Mouse (Mus musculus): ENCODE results near the gene Ecd. TPM values are rescaled to one million over a fixed set of nuclear protein-coding genes. Genes with fewer than 3 reads are reported as not detected.

Ecd gene
- total RNA-seq, 1 experiment = 53.5 TPM

GRCm38 (mm10) chr14:20378313-20379061 is 30.6 kb upstream of the Ecd start:
- Histone ChIP-seq H3K36me3 (ENCODE audit: control insufficient read depth, insufficient read depth, low read length, poor library complexity, severe bottlenecking) (peaks cover 3% of the 10 kb centered on the region; the same call in 1 of the 2 replicates), H3K9ac (ENCODE audit: insufficient read depth, low read depth, low read length, poor library complexity, severe bottlenecking) (no peak overlapping the region), H3K4me3 (ENCODE audit: insufficient read depth in 1 of 2, low read depth in 1 of 2, low read length in 2 of 2, poor library complexity in 1 of 2, severe bottlenecking in 1 of 2) (peak overlapping the region in 1 of 2 experiments; percentile 13; a peak in 1 of 4 replicates), H3K9me3 (ENCODE audit: control insufficient read depth, insufficient read depth, low read depth, low read length) (no peaks in the 10 kb centered on the region), H3K27ac (ENCODE audit: insufficient read depth, low read depth, low read length, poor library complexity, severe bottlenecking) (no peak overlapping the region), H3K4me1 (ENCODE audit: control insufficient read depth in 2 of 2, insufficient read depth in 2 of 2, low read length in 2 of 2, poor library complexity in 1 of 2) (0 out of 4 replicates have a peak, but pooled peaks cover 0 to 2% of the 10 kb centered on the region in 2 experiments)
- DNase-seq (ENCODE audit: low read depth, low spot score) = no peak
- in situ Hi-C loops (cut with MboI; ENCODE audit: low sequenced_read_pairs in 2 of 2, unreplicated experiment in 2 of 2) = loop anchor here in 1 of 2 experiments (25.0 kb wide), 1 partner anchor 109 kb away; the partner anchor contains the start of genes Anxa7 and Mss51
- TF ChIP-seq HCFC1 (IDR thresholded peaks at IDR 0.05; ENCODE audit: borderline replicate concordance, insufficient read depth, low read length) (no peak), MAFK (IDR thresholded peaks at IDR 0.05; ENCODE audit: insufficient read depth, low read depth, low read length) (no peak), ZC3H11A (IDR thresholded peaks at IDR 0.05; ENCODE audit: borderline replicate concordance, low read depth, low read length) (no peak), ZNF384 (IDR thresholded peaks at IDR 0.05; ENCODE audit: low read depth, low read length) (no peak), CHD2 (IDR thresholded peaks at IDR 0.05; ENCODE audit: low read depth, low read length) (no peak)

GRCm38 (mm10) chr14:20377112-20377521 is 29.2 kb upstream of the Ecd start:
- Histone ChIP-seq H3K36me3 (ENCODE audit: control insufficient read depth, insufficient read depth, low read length, poor library complexity, severe bottlenecking) (peaks cover 3% of the 10 kb centered on the region; the same call in 1 of the 2 replicates), H3K9ac (ENCODE audit: insufficient read depth, low read depth, low read length, poor library complexity, severe bottlenecking) (no peak overlapping the region), H3K27ac (ENCODE audit: insufficient read depth, low read depth, low read length, poor library complexity, severe bottlenecking) (no peak overlapping the region), H3K4me1 (ENCODE audit: control insufficient read depth in 2 of 2, insufficient read depth in 2 of 2, low read length in 2 of 2, poor library complexity in 1 of 2) (0 out of 4 replicates have a peak, but pooled peaks cover 0 to 2% of the 10 kb centered on the region in 2 experiments), H3K4me3 (ENCODE audit: insufficient read depth in 1 of 2, low read depth in 1 of 2, low read length in 2 of 2, poor library complexity in 1 of 2, severe bottlenecking in 1 of 2) (no peak overlapping the region), H3K9me3 (ENCODE audit: control insufficient read depth, insufficient read depth, low read depth, low read length) (no peaks in the 10 kb centered on the region)
- in situ Hi-C loops (cut with MboI; ENCODE audit: low sequenced_read_pairs in 2 of 2, unreplicated experiment in 2 of 2) = loop anchor here in 1 of 2 experiments (25.0 kb wide), 1 partner anchor 110 kb away; the partner anchor contains the start of genes Anxa7 and Mss51
- DNase-seq (ENCODE audit: low read depth, low spot score) = no peak
- TF ChIP-seq ZC3H11A (IDR thresholded peaks at IDR 0.05; ENCODE audit: borderline replicate concordance, low read depth, low read length) = no peak
- no peak for TF ChIP-seq HCFC1 (IDR thresholded peaks at IDR 0.05; ENCODE audit: borderline replicate concordance, insufficient read depth, low read length)
- TF ChIP-seq ZNF384 (IDR thresholded peaks at IDR 0.05; ENCODE audit: low read depth, low read length) = no peak
- TF ChIP-seq MAFK (IDR thresholded peaks at IDR 0.05; ENCODE audit: insufficient read depth, low read depth, low read length) = no peak
- no peak for TF ChIP-seq CHD2 (IDR thresholded peaks at IDR 0.05; ENCODE audit: low read depth, low read length)

- H3K27ac ChIP-seq (ENCODE audit: insufficient read depth, low read depth, low read length, poor library complexity, severe bottlenecking) = no peak overlapping the region
- H3K4me1 ChIP-seq (ENCODE audit: control insufficient read depth in 2 of 2, insufficient read depth in 2 of 2, low read length in 2 of 2, poor library complexity in 1 of 2) = no peaks in the 10 kb centered on the region
- no peak overlapping the region for H3K9ac ChIP-seq (ENCODE audit: insufficient read depth, low read depth, low read length, poor library complexity, severe bottlenecking)
- no peak for DNase-seq (ENCODE audit: low read depth, low spot score)
- H3K36me3 ChIP-seq (ENCODE audit: control insufficient read depth, insufficient read depth, low read length, poor library complexity, severe bottlenecking) = peaks cover 3% of the 10 kb centered on the region; the same call in 1 of the 2 replicates
- in situ Hi-C loops (cut with MboI; ENCODE audit: low sequenced_read_pairs in 2 of 2, unreplicated experiment in 2 of 2) = no loop called here
- H3K9me3 ChIP-seq (ENCODE audit: control insufficient read depth, insufficient read depth, low read depth, low read length) = no peaks in the 10 kb centered on the region
- TF ChIP-seq CHD2 (IDR thresholded peaks at IDR 0.05; ENCODE audit: low read depth, low read length) = no peak
- TF ChIP-seq ZC3H11A (IDR thresholded peaks at IDR 0.05; ENCODE audit: borderline replicate concordance, low read depth, low read length) = no peak
- no peak for TF ChIP-seq HCFC1 (IDR thresholded peaks at IDR 0.05; ENCODE audit: borderline replicate concordance, insufficient read depth, low read length)
- no peak for TF ChIP-seq MAFK (IDR thresholded peaks at IDR 0.05; ENCODE audit: insufficient read depth, low read depth, low read length)
- TF ChIP-seq ZNF384 (IDR thresholded peaks at IDR 0.05; ENCODE audit: low read depth, low read length) = no peak
- no peak overlapping the region for H3K4me3 ChIP-seq (ENCODE audit: insufficient read depth in 1 of 2, low read depth in 1 of 2, low read length in 2 of 2, poor library complexity in 1 of 2, severe bottlenecking in 1 of 2)
These were observed 23.9 kb upstream of the Ecd start for GRCm38 (mm10) chr14:20371854-20372253.

GRCm38 (mm10) chr14:20370798-20371197 is 22.9 kb upstream of the Ecd start:
- in situ Hi-C loops (cut with MboI; ENCODE audit: low sequenced_read_pairs in 2 of 2, unreplicated experiment in 2 of 2) = no loop called here
- Histone ChIP-seq H3K9ac (ENCODE audit: insufficient read depth, low read depth, low read length, poor library complexity, severe bottlenecking) (no peak overlapping the region), H3K4me1 (ENCODE audit: control insufficient read depth in 2 of 2, insufficient read depth in 2 of 2, low read length in 2 of 2, poor library complexity in 1 of 2) (no peaks in the 10 kb centered on the region), H3K9me3 (ENCODE audit: control insufficient read depth, insufficient read depth, low read depth, low read length) (no peaks in the 10 kb centered on the region), H3K36me3 (ENCODE audit: control insufficient read depth, insufficient read depth, low read length, poor library complexity, severe bottlenecking) (peaks cover 3% of the 10 kb centered on the region; the same call in 1 of the 2 replicates), H3K4me3 (ENCODE audit: insufficient read depth in 1 of 2, low read depth in 1 of 2, low read length in 2 of 2, poor library complexity in 1 of 2, severe bottlenecking in 1 of 2) (no peak overlapping the region), H3K27ac (ENCODE audit: insufficient read depth, low read depth, low read length, poor library complexity, severe bottlenecking) (no peak overlapping the region)
- TF ChIP-seq CHD2 (IDR thresholded peaks at IDR 0.05; ENCODE audit: low read depth, low read length) (no peak), ZC3H11A (IDR thresholded peaks at IDR 0.05; ENCODE audit: borderline replicate concordance, low read depth, low read length) (no peak), MAFK (IDR thresholded peaks at IDR 0.05; ENCODE audit: insufficient read depth, low read depth, low read length) (no peak), HCFC1 (IDR thresholded peaks at IDR 0.05; ENCODE audit: borderline replicate concordance, insufficient read depth, low read length) (no peak), ZNF384 (IDR thresholded peaks at IDR 0.05; ENCODE audit: low read depth, low read length) (no peak)
- DNase-seq (ENCODE audit: low read depth, low spot score) = no peak

All from ES-E14 (cell line).